19 mouse cellular contexts compared by ENCODE assay signal in the genomic region with DNA sequence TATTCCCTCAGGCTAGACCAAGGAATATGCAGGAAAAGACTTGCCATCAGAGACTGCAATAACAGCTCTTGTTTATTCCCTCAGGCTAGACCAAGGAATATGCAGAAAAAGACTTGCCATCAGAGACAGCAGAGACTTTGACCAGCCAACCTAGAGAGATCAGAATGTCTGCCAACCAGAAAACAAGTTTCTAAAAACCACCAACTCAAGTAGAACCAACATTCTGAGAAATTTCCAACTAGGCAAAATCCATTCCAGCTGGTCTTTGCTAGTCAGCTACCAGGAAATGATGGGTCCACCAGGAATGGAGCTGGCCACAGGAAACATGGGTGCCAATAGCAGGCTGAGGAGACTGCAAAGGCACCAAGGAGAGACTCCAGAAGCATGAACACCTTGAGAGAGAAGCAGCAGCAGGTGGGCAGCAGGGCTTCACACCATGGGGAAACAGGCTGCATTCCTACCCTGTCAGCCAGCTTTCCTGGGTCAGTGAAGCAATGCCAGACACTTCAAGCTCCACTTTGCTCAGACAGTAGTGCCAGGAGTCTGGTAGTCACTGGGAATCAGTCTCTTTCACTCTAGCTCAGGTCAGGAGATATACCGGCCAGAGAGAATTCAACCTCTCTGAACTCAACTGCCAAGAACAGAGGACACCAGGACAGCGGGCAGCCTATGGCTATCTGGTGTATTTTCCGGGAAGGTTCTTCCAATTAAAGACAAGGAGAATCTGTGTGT. TPM values are rescaled to one million over a fixed set of nuclear protein-coding genes. Genes with fewer than 3 reads are reported as not detected.
A peak's percentile ranks its signal among the peaks of the same experiment; 100 is the strongest.
DNase-seq lines count a peak whose midpoint lies in the region; ATAC-seq and TF ChIP-seq lines count a peak whose summit lies in the region.
"Had no signal": no experiment of that assay in that cellular context is flagged by ENCODE, and none has a peak within 500 bp of the region (broad histone marks: within the 10 kb centered on the region; RNA-seq: fewer than 3 reads in every experiment).

No protein-coding gene starts in this region.

- H3K27me3 ChIP-seq in liver, embryonic 14.5 days (ENCODE audit: control insufficient read depth, insufficient read depth, low read length) = no peaks in the 10 kb centered on the region
- H3K27me3 ChIP-seq in liver, embryonic 11.5 days (replicated peaks; ENCODE audit: control insufficient read depth, insufficient read depth, low read length) = no peaks in the 10 kb centered on the region
- H3K27me3 ChIP-seq: CH12.LX; embryonic facial prominence, embryonic 15.5 days; heart, embryonic 13.5 days; hindbrain, embryonic 13.5 days; limb, embryonic 12.5 days; midbrain, embryonic 13.5 days had no signal

- intact Hi-C loops in heart, postnatal 25 days (cut with DNase I) = no loop called here

- no peak overlapping the region for H3K4me3 ChIP-seq in liver, embryonic 14.5 days (ENCODE audit: insufficient read depth in 1 of 2, low read depth in 2 of 2, low read length in 2 of 2)
- no peak overlapping the region for H3K4me3 ChIP-seq in liver, embryonic 11.5 days (ENCODE audit: low read depth, low read length)
- H3K4me3 ChIP-seq: embryonic facial prominence, embryonic 15.5 days; forebrain, embryonic 10.5 days; heart, embryonic 13.5 days; hindbrain, embryonic 13.5 days; limb, embryonic 12.5 days; midbrain, embryonic 13.5 days; myocyte had no signal

- TF ChIP-seq EP300 in liver, embryonic 14.5 days (IDR thresholded peaks at IDR 0.05; ENCODE audit: low read depth) = no peak

- TF ChIP-seq CTCF in liver, embryonic 14.5 days (IDR thresholded peaks at IDR 0.05; ENCODE audit: low read depth) = no peak

- DNase-seq in heart, adult 8-10 months (ENCODE audit: low spot score) = peak; percentile 42
- no peak for DNase-seq in heart, postnatal 25 days (ENCODE audit: low spot score)
- no peak for DNase-seq in liver, embryonic 14.5 days (ENCODE audit: low read depth in 3 of 3, low spot score in 3 of 3)
- DNase-seq in liver, embryonic 11.5 days (ENCODE audit: low spot score) = no peak
- DNase-seq in adipocyte (ENCODE audit: low spot score) = peak; percentile 6
- peak; percentile 36 for DNase-seq in heart, postnatal 4 days
- DNase-seq in frontal cortex, postnatal 14 days (ENCODE audit: low spot score in 2 of 2) = no peak

- H3K4me2 ChIP-seq in liver, embryonic 14.5 days (ENCODE audit: low read depth) = no peak overlapping the region
- H3K4me2 ChIP-seq in liver, embryonic 11.5 days = no peak overlapping the region
- H3K4me2 ChIP-seq: embryonic facial prominence, embryonic 15.5 days; heart, embryonic 13.5 days; hindbrain, embryonic 13.5 days; limb, embryonic 12.5 days; lung, embryonic 14.5 days; midbrain, embryonic 13.5 days had no signal

- H3K9me3 ChIP-seq in liver, embryonic 14.5 days (ENCODE audit: control insufficient read depth, low read length) = no peaks in the 10 kb centered on the region
- no peaks in the 10 kb centered on the region for H3K9me3 ChIP-seq in liver, embryonic 11.5 days (ENCODE audit: control insufficient read depth, low read length)
- H3K9me3 ChIP-seq: embryonic facial prominence, embryonic 15.5 days; forebrain, embryonic 10.5 days; heart, embryonic 13.5 days; hindbrain, embryonic 13.5 days; limb, embryonic 12.5 days; midbrain, embryonic 13.5 days had no signal

- H3K9ac ChIP-seq in liver, embryonic 14.5 days (replicated peaks) = peak overlapping the region; percentile 39
- no peak overlapping the region for H3K9ac ChIP-seq in liver, embryonic 11.5 days (ENCODE audit: low read depth, low read length)
- H3K9ac ChIP-seq: embryonic facial prominence, embryonic 15.5 days; forebrain, postnatal 0 days; heart, embryonic 13.5 days; hindbrain, embryonic 13.5 days; limb, embryonic 12.5 days; lung, embryonic 14.5 days; midbrain, embryonic 13.5 days had no signal

- H3K4me1 ChIP-seq in liver, embryonic 14.5 days (replicated peaks; ENCODE audit: control insufficient read depth in 2 of 2, insufficient read depth in 2 of 2, low read length in 1 of 2) = peaks cover 38 to 40% of the 10 kb centered on the region in 2 experiments
- H3K4me1 ChIP-seq in liver, embryonic 11.5 days (replicated peaks; ENCODE audit: control insufficient read depth, insufficient read depth, low read length) = peaks cover 13% of the 10 kb centered on the region

- WGBS in liver, embryonic 14.5 days (ENCODE audit: insufficient replicate concordance) = 91% methylated on average over 3 of the region's 3 CpGs
- WGBS in liver, embryonic 11.5 days = 95% methylated on average over 3 of the region's 3 CpGs

- H3K36me3 ChIP-seq in liver, embryonic 14.5 days (replicated peaks; ENCODE audit: control insufficient read depth, insufficient read depth, low read depth) = peaks cover 32% of the 10 kb centered on the region
- peaks cover 30% of the 10 kb centered on the region for H3K36me3 ChIP-seq in liver, embryonic 11.5 days (ENCODE audit: control insufficient read depth, insufficient read depth, low read length)

- peak overlapping the region; percentile 92 for H3K27ac ChIP-seq in liver, embryonic 14.5 days
- no peak overlapping the region for H3K27ac ChIP-seq in liver, embryonic 11.5 days (ENCODE audit: low read depth, low read length)
- H3K27ac ChIP-seq: embryonic facial prominence, embryonic 15.5 days; forebrain, embryonic 10.5 days; heart, embryonic 13.5 days; hindbrain, embryonic 13.5 days; limb, embryonic 12.5 days; macrophage; midbrain, embryonic 13.5 days had no signal

- no peak for ATAC-seq in liver, embryonic 14.5 days (ENCODE audit: insufficient read depth)
- ATAC-seq in liver, embryonic 11.5 days (replicated peaks; ENCODE audit: low FRiP score) = no peak
- ATAC-seq: inflammation-experienced regulatory T-cells, adult 6 months had no signal

RNA-seq across cellular contexts. Expression of a gene that starts 56.1 kb away (rescaled TPM):
- 10 to 100 TPM; 15.5 to 22.0 (median 20.8) TPM for total RNA-seq in heart, adult 8-10 months (2022)
- total RNA-seq in heart, postnatal 25 days (2021) = 10 to 100 TPM; 19.6 to 22.6 TPM
- 11.2 and 11.3 TPM in 2 replicates for polyA plus RNA-seq in liver, embryonic 14.5 days (2012; rRNA removed)
- polyA plus RNA-seq in liver, embryonic 14.5 days (2014; fragmentation: Nextera tagmentation; extraction: Ambion mirVana) = 12.0 and 13.7 TPM in 2 replicates
- 30.3 and 33.3 TPM in 2 replicates for polyA plus RNA-seq in liver, embryonic 11.5 days (2014; fragmentation: Nextera tagmentation; extraction: Ambion mirVana)
- 10 to 100 TPM; 35.8 to 37.1 TPM for total RNA-seq in heart, postnatal 4 days (2021)

Comparison
In these comparisons a context has a peak if more than half of its experiments do, and no peak if none do; other contexts are left out.
1. DNase-seq: peak in heart, adult 8-10 months (single experiment), adipocyte (single experiment) and heart, postnatal 4 days (single experiment); none in heart, postnatal 25 days (single experiment), liver, embryonic 14.5 days (0 of 3), liver, embryonic 11.5 days (single experiment) and frontal cortex, postnatal 14 days (0 of 2).